Mouse (Mus musculus) heart, postnatal 0 days (tissue): ENCODE results near the gene Frmd6.

Experiments used
- CTCF ChIP-seq: IDR thresholded peaks from 2 replicates; pipeline ENCODE4 v1.5.1; 2016; ENCODE audit warnings: antibody characterized with exemption, control low read depth, low read depth
- EP300 ChIP-seq: IDR thresholded peaks from 2 replicates; pipeline ENCODE4 v1.6.1; 2016; ENCODE audit warnings: antibody characterized with exemption, low read depth

- TF ChIP-seq CTCF, result no peak
- no peak for TF ChIP-seq EP300
Observed at GRCm38 (mm10) chr12:70868988-70869291, 43.6 kb downstream of the Frmd6 start.
